Mouse (Mus musculus) natural killer cell, adult 2 months (primary cell): Measurements from ENCODE around the gene Apom.
"Not testable (repeated sequence)": the region's sequence is repeated elsewhere in the genome, so short reads cannot be mapped to it uniquely, and the experiment has no call there.

ENCODE experiments used
- DNase-seq, 2 experiments: peaks; one replicate each; pipeline ENCODE4 v3.0.0; 2022; ENCODE audit warnings: low spot score in 2 of 2

Apom gene

DNA sequence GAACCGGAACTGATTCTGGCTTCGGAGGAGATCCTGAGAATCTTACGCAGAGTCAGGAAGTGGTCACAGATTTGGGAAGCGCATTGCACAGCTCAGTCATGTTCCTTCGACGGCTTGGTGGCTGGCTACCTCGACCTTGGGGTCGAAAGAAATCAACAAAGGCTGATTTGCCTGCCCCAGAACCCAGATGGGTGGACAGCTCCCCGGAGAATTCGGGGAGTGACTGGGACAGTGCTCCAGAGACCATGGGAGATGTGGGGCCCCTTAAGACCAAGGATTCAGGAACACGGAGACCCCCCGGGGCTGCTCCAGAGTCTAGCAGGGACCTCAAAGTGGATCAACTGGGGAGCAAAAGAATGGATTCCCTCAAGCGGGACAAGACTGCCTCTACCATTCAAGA lies 4.8 kb downstream of the Apom start:
- no peak for DNase-seq

DNA sequence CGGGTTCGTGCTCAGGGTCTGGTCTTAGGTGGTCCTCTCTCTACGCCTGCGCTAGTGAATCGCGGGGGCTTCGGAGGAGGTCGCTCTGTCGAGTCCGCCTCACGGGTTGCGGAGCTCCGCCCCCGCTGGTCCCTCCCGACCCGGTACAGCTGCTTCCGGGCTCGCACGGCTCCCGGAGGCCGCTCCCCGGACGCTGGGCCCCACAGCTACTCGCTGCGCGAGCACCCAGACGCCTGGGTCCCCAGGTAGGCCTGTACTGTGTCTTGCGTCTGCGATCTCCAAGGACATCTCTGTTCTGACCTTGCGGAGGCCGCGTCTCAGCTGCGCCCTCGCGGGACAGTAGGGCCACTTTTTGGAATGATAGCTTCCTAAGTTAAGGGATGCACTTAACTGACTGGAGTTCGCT lies 5.6 kb downstream of the Apom start, which contains the start of gene D17H6S53E:
D17H6S53E (plus strand) TSS at position 168 of the 406 bp plus-strand sequence.
- DNase-seq = peak; percentile 61 to 75

DNA sequence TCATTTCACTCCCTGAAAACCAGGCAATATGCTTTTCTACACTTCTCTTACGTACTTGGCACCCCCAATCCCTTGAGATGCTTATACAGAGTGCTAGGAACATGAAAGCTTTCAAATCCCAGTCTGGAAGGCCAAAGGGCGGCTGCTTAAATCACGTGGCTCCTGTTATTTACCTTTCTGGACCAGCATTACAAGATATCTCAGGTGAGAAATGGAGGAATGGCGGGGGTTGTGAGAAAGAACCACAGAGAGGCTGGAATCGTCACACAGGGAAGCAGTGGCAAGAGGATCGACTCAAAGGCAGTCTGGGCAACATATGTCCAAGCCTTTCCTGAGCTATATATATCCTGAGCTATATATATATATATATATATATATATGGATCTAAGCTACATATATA lies 6.3 kb downstream of the Apom start:
- DNase-seq = no peak

DNA sequence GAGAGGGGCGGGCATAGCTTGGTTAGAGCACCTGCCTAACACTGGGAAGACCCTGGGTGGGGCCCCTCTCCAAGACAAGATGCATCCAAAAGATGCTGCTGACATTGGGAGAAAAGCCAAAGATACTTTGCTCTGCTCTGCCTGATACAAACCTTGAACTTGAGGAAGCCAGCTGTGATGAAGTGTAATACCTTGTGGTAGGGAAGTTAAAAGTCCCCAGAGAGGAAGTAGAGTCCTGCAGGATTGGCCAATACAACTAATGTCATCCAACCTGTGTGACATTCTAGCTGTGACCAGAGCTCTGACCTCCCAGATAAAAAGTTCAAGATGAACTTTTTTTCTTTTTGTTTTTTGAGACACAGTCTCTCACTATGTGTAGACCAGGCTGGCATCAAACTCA lies 6.8 kb downstream of the Apom start:
- no peak for DNase-seq

DNA sequence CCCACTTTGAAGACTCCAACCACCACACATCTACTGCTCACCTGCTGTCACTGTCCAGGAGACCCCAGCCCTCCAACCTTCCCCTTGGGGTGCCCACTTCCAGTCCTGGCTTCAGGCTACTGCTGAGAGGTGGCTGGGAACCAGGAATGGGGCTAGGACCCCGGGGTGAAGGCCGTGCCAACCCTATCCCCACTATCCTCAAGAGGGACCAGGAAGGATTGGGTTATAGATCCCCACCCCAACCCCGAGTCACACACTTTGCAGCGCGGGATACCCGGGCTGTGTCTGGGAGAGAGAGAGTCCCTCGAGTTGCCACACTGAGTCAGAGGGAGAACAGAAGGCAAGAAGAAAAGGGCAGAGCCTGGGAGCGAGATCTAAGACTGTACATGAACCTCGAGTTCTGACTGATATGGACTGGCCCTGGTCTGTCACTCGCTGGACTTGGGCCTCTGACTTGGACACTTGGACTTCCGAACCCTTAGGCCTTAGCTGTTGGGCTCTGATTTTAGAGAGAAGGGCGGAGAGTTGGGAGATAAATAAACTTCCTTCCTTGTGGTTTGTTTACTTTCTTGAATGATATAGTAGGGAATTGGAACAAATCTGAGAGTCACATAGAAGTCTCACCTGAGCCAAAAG lies 7.5 kb downstream of the Apom start:
- DNase-seq = not testable (repeated sequence)

DNA sequence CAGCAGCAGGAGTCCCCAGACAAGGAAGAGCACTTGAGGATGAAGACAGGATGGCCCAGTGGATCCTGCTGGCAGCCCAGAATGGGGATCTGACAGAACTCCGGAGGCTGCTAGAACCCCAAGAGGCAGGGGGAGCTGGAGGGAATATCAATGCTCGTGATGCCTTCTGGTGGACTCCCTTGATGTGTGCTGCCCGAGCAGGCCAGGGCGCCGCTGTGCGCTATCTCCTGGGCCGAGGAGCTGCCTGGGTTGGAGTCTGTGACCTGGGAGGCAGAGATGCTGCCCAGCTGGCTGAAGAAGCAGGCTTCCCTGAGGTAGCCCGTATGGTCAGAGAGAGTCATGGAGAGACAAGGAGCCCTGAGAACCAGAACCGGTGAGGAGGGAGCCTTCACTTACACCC lies 8.6 kb downstream of the Apom start:
- not testable (repeated sequence) for DNase-seq

DNA sequence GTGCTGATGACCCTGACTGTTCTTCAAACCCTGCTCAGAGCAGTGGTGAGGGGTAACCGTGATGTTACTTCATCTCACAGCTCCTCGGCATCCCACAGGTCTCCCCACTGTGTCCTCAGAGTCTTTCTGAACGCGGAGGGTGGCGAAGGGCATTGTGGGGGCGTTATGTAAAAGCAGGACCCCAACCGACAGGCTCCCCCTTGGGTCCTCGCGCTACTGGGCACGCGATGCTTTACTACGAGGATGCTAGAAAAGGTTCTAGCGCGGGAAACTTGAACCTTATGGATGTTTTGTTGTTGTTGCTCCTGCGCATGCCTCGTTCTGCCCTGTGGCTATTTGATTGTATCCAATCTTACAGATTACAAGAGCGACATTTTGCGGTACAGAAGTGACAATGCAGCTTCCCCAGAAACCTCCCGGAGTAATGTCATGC lies 10.0 kb downstream of the Apom start, which contains the start of gene Csnk2b:
Csnk2b (minus strand) TSS at position 183 of the 433 bp plus-strand sequence.
- DNase-seq = peak; percentile 38 to 52

DNA sequence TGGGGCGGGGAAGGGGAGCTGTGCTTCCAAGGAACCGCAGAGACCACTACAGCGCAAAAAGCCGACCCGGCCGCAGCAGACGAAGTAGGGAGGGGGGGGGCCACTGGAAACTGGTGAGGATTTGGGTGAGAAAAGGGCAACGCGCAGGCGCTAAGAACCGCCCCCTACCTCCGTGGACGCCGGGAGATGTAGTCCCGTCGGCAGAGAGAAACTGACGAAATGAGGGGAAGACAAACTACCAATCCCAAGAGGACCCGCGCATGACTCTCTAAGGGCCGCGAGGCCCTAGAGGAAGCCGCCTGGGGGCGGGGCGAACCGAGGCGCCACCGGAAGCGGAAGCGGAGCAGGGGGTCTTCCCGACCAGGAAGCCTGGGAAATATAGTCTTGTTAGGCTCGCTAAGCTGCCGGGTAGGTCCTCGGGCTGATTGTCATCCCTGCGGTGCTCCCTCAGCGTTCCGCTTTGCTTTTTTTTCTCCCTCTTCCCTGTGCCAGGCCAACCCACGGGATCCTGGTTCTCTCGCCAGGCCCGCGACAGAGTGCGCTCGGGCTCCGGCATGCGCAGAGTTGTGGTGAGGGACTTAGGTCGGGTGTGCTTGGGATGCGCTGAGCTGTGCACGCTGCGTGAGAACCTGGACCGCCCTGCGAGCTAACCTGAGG lies 10.6 kb downstream of the Apom start, which contains the start of gene Gpank1:
Gpank1 (plus strand) TSS at position 313 of the 657 bp plus-strand sequence.
- peak; percentile 97 for DNase-seq

DNA sequence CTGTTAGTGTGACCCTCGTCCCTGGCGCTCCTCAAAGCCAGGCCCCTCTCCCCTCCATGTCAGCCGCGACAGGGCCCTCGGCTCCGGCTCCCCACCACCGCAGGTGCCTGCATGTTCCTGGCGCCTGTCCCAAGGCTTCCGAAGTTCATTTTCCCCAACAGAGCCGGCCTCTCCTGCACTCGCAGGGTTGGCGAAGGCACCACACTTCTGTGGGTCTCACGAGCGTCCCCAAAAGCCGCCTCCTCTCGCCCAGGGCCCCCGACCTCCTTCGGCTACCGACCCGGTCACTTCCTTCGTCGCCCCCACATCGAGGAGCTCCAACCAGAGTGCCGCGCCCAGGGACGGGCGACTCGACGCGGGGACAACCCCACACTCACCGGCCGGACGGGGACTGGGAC lies 11.1 kb downstream of the Apom start:
- DNase-seq = no peak

DNA sequence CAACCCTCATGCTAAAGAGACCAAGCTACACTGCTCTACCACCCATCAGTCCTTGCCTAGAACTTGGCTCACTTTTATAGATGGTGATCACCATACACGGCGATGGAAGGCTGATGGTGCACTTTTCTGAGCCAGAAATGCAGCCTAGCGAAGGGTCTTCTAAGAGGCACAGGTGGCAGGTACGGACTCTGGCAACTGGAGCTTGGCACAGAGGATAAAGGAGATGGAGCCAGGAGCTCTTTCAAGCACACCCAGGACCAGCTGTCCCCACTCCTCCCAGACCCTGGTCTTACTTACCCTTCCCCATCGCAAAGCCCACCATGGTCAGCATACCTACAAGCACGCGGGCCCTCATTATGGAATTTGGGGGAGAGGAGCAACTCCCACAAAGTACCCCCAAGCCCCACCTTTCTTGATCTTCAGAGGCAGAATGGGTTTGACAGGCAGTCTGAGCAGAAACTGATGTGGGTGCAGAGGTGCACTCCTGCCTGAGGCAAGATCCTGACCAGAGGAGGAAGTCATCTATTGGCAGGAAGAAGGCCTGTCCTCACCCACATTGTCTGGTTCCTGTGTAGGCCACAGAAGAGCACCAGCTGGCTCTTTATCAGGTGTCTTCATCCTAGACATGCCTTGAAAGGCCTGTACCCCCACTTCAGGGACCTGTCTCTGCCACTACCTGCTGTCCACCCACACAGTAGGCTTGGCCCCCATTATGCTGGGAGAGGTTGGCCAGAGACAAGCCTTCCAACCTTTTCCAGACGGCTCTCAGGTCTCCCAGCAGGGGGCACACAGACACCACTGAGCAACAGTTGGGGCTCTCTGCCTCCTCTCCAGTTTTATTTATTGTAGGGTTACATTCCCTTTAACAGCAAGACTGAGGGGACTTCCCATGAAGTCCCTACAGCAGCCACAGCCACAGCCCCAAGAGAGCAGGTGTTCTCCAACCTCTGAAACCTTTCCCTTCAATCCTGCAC lies 16.5 kb downstream of the Apom start, which contains the start of gene Ly6g5b:
Ly6g5b (minus strand) TSS at position 383 of the 974 bp plus-strand sequence.
- peak; percentile 27 to 52 for DNase-seq

DNA sequence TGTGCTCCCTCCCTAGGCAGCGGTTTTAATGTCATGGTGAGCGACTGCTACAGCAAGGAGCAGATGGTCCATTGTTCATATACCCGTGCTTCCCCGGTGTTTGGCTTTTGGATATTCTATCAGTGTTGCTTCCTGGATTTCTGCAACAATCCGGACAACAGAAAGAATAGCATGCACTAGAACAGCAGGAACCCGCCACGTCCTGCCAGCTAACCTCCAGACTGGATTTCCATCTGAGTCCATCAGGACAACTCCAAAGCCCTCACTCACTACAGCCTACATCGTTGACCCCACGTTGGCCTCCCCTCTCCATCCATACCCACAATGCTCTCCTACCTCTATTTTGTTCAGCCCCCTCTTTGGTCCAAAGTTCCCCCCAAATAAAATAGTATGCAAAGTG lies 20.1 kb downstream of the Apom start:
- DNase-seq = no peak

DNA sequence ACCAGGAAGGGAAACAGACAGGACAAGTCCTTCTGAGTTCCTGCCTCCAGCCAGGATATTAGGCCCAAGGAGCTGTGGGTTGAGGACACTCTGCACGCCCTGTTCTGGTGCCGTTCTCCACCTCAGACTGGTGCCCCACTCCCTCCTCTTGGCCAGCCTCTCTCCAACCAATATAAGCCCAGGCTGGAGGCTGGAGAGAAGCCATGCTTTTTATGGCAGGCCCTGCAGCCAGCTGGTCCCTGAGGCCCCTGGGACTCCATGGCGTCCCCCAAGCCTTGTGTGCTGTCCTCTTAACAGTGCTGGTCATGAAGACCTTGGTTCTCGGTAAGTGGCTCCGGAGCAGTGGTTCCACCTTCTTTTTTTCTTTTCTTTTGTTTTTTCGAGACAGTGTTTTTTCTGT lies 23.8 kb downstream of the Apom start, which contains the start of gene Ly6g5c:
Ly6g5c (plus strand) TSS at position 183 of the 400 bp plus-strand sequence.
- DNase-seq = no peak

DNA sequence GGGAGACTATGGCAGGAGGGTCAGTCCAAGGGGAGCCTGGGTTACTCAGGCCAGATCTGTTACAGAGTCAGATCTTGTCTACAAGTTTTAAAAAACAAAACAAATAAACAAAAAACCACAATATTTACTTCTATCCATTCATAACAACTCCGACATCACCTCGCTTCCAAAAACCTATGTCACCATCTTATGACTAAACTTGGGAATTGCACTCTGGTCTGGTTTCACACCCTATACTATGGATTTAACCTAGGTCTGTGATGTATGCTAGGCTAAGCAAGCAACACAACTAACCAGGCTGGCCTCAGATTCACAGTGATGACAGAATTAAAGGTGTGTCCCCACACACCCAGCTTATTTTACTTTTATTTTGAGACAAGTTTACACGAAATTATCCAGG lies 25.3 kb downstream of the Apom start:
- no peak for DNase-seq

DNA sequence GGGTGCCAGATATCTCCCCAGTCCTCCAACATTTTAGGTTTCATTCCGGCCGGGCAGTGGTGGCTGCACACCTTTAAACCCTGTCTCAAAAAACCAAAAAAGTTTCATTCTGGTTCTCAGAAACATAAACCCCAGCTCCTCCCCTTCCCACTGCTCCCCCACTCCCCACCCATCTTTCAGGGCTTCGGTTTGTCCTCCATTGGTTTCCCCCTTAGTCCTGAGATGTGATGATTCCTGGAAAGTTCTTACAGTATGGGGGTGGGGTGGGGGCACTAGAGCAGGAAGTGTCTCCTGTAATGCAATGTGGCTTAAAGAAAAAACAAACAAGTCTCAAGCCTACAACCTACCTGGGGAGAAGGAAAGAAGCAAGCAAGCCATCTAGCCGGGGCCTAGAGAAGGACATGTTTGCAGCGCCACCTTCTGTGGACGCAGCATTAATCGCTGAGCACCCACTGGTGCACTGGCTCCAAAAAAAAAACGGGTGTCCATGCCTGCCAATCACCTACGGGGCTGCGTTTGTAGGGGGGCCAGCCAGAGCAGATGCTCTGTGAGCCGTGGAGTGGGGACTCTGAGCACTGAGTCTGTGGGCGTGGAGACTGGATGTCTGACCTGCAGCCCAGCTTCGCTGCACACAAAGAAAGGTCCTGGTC lies 26.0 kb downstream of the Apom start:
- no peak for DNase-seq

DNA sequence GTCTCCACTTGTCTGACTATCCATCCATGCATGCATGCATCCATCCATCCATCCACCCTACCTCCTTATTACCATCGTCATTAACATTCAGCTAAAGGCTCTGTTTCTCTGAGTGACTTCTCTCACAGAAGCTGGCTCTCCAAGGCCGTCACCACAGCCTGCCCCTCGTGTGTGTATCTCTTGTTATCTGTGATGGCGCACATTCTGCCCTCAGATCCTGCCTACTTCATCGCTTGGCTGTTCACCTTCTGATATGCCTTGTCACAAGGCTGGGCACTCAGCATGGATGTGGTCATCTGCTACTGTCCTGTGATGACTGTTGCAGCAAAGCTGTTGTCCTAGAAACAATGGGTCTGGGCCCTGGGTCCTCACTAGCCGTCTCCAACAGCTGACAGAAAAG lies 27.1 kb downstream of the Apom start:
- no peak for DNase-seq

DNA sequence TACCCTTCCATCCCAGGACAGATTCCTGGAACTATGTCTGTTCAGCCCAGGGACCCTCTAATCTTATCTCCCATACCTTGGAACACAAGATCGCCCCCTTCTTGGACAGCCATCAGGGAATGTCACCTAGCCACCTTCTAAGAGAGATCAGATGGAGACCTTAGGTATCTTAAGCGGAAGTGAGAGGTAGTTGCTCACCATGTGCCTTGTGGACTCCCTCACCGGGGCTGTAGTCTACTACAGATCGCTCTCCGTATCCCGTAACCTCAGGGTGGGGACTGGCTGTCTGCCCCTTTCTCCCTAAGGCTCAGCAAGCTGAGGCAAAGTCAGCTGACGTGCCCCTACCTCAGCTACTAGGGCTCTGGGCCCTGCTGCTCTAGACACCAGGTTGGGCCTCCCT lies 27.8 kb downstream of the Apom start:
- no peak for DNase-seq

DNA sequence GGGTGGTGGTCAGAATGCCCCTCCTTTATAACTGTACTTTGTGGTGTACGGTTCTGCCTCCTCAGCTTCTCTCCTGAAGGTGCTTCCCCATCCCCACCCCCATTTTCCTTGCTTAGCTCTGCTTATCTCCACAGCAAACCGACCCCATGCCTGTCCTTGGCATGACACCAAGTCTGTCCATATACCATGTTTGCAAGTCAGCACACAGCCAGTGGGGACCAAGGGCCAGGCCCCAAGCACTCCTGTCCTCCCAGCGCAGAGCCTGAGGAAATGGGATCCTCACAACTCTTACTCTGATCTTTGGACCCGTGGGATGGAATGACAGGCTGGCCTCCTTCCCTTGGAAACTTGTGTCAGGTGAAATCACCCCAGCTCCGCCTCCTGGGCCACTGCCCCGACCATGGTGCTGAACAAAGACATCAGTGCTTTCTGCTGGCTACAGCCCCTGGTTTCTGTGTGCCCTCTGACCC lies 28.6 kb downstream of the Apom start:
- no peak for DNase-seq

DNA sequence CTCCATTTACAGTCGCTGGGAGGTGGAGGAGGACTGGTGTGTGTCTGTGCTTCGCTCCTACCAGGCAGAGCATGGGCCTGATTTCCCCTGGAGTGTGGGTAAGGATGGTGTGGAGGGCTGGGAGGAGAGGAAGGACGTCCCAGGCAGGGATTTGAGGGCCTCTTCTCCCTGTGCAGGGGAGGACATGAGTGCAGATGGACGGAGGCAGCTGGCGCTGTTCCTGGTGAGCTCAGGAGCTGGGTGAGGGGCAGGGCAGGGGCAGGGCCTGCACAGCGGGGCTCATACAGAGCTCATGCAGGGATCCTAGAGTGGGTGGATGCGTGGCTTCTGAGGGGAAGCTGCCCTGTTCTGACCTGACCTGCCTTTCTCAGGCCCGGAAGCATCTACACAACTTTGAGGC lies 29.6 kb downstream of the Apom start:
- no peak for DNase-seq

DNA sequence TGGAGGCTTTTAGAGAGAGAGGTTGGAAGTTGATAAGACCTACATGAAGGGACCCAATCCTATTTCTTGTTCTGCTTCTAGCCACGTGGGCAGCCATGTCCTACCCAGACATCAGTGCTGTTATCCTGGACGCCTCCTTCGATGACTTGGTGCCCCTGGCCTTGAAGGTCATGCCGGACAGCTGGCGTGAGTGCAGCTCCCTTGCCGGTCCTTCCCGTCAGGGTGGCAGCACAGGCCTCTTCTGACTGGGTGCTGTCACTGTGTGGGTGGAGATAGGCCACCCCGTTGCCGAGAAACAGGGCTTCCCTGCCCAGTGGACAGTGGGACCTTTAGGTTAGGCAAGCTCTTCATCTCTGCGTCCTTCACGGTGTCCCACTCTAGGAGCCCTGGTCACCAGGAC lies 30.7 kb downstream of the Apom start:
- DNase-seq = no peak

DNA sequence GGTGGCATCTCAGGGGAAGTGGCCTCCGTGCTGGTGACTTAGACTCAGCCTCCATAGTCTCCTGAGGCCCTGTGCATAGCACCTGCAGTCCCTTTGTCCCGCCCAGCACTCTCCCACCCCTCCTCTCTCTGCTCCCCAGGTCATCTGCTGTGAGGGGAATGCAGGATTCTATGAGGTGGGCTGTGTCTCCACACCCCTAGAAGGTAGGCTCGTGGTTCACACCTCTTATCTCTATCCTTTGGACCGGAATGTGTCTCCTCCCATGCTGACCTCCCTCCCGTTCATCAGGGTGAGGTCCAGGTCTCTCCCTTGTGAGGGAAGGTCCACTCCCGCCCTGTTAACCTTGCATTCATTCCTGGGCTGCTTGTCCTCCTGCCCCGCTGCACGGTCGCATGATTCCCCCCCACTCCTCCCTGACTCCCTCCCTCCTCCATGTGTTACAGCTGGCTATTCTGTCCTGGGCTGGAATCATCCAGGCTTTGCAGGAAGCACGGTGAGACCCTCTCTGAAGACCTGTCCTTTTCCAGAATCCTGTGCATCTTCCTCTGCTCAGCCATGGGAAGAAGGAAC lies 31.6 kb downstream of the Apom start:
- no peak for DNase-seq

DNA sequence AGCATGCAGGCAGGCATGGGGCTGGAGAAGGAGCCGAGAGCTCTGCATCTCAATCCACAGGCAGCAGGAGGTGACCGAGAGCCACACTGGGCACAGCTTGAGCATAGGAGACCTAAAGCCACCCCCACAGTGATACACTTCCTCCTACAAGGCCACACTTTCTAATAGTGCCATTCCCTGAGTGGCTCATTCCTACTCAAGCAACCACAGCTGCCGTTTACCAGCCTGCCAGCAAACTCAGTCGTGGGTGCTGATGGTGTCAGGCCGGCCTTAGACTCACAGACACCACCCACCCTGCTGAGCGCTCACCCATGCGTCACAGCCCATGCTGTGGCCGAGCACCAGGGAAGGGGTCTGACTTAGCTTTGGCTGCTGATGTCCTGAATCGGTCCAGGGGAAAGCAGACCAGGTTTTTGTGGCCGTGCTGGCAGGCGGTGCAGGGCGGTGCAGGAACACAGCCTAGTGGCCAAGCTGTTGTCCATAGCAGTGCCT lies 34.6 kb downstream of the Apom start:
- no peak for DNase-seq
